Mouse (Mus musculus) limb, embryonic 13.5 days (tissue): ENCODE data around the gene Pced1b. TPM values are rescaled to one million over a fixed set of nuclear protein-coding genes. Genes with fewer than 3 reads are reported as not detected.
"Not testable (repeated sequence)": the region's sequence is repeated elsewhere in the genome, so short reads cannot be mapped to it uniquely, and the experiment has no call there.

Experiments used
- ATAC-seq: fragments of 200-750 bp; cut with Nextera tagmentation; 2 replicates; pipeline ENCODE4 v1.8.0; 2017; ENCODE audit warnings: low read depth, moderate number of reproducible peaks, moderate TSS enrichment; ENCODE audit not compliant: low FRiP score
- H3K27ac ChIP-seq: fragments of 300-500 bp; sonication (generic); 2 replicates; pipeline ENCODE4 v1.5.1; 2015; ENCODE audit warnings: inconsistent platforms, mild to moderate bottlenecking, moderate library complexity
- H3K27me3 ChIP-seq: fragments of 300-500 bp; sonication (generic); 2 replicates; pipeline ENCODE4 v1.6.1; 2015; ENCODE audit warnings: mild to moderate bottlenecking, inconsistent platforms
- H3K36me3 ChIP-seq: fragments of 300-500 bp; sonication (generic); 2 replicates; pipeline ENCODE4 v1.6.1; 2015; ENCODE audit warnings: inconsistent platforms, mild to moderate bottlenecking, moderate library complexity
- H3K4me1 ChIP-seq: fragments of 300-500 bp; sonication (generic); 2 replicates; pipeline ENCODE4 v1.6.1; 2015; ENCODE audit warnings: inconsistent platforms
- H3K4me2 ChIP-seq: fragments of 300-500 bp; sonication (generic); replicated peaks from 2 replicates; pipeline ENCODE4 v1.6.1; 2015; ENCODE audit warnings: inconsistent platforms, mild to moderate bottlenecking, moderate library complexity
- H3K4me3 ChIP-seq: fragments of 300-500 bp; sonication (generic); 2 replicates; pipeline ENCODE4 v1.5.1; 2015; ENCODE audit warnings: moderate library complexity, mild to moderate bottlenecking, inconsistent platforms
- H3K9ac ChIP-seq: fragments of 300-500 bp; sonication (generic); 2 replicates; pipeline ENCODE4 v1.6.1; 2015; ENCODE audit warnings: mild to moderate bottlenecking, inconsistent platforms
- H3K9me3 ChIP-seq: fragments of 300-500 bp; sonication (generic); 2 replicates; pipeline ENCODE4 v1.6.1; 2016; ENCODE audit warnings: inconsistent platforms
- WGBS: fragments of 180-500 bp; shearing (Covaris S2); methylation state at CpG from one replicate; pipeline ENCODE4 v1.1.7; 2015; 5-methylcytosine and 5-hydroxymethylcytosine counted together
- polyA plus RNA-seq: library from polyadenylated mRNA; unstranded; fragments of >200 nt; fragmentation: Nextera tagmentation; extraction: Ambion mirVana; gene quantifications from 2 replicates; pipeline ENCODE4 v1.2.1, GENCODE M21; 2015

Pced1b gene
- polyA plus RNA-seq, 1 experiment from 2014 or later, result 2.9 TPM

GRCm38 (mm10) chr15:97368631-97369030 is 121.7 kb downstream of the Pced1b start:
- ATAC-seq, result no peak
- WGBS, result 83% methylated on average over 7 of the region's 7 CpGs

GRCm38 (mm10) chr15:97369144-97369543 is 122.2 kb downstream of the Pced1b start:
- Histone ChIP-seq H3K36me3 (no peaks in the 10 kb centered on the region), H3K27ac (no peak overlapping the region), H3K4me2 (no peak overlapping the region), H3K4me3 (no peak overlapping the region), H3K9ac (no peak overlapping the region), H3K9me3 (no peaks in the 10 kb centered on the region), H3K4me1 (peaks cover 8% of the 10 kb centered on the region; the same call in 1 of the 2 replicates), H3K27me3 (no peaks in the 10 kb centered on the region)
- 88% methylated on average over 10 of the region's 10 CpGs for WGBS
- ATAC-seq, result no peak

More at GRCm38 (mm10) chr15:97368631-97369030, 121.7 kb downstream of the Pced1b start:
- Histone ChIP-seq H3K9ac (no peak overlapping the region), H3K27ac (no peak overlapping the region), H3K4me1 (peaks cover 5% of the 10 kb centered on the region; the same call in 1 of the 2 replicates), H3K36me3 (no peaks in the 10 kb centered on the region), H3K4me2 (no peak overlapping the region), H3K27me3 (no peaks in the 10 kb centered on the region), H3K4me3 (no peak overlapping the region), H3K9me3 (no peaks in the 10 kb centered on the region)

GRCm38 (mm10) chr15:97370880-97371279 is 124.0 kb downstream of the Pced1b start:
- no peak overlapping the region for H3K4me3 ChIP-seq
- H3K4me2 ChIP-seq, result no peak overlapping the region
- H3K9ac ChIP-seq, result no peak overlapping the region
- ATAC-seq, result no peak
- no peaks in the 10 kb centered on the region for H3K36me3 ChIP-seq
- no peaks in the 10 kb centered on the region for H3K9me3 ChIP-seq
- 0 out of 2 replicates have a peak, but pooled peaks cover 3% of the 10 kb centered on the region for H3K27me3 ChIP-seq
- H3K4me1 ChIP-seq, result peaks cover 8% of the 10 kb centered on the region; the same call in 1 of the 2 replicates
- WGBS, result 92% methylated on average over 7 of the region's 7 CpGs
- H3K27ac ChIP-seq, result no peak overlapping the region

- H3K36me3 ChIP-seq, H3K4me3 ChIP-seq, H3K9me3 ChIP-seq, ATAC-seq, H3K4me2 ChIP-seq, H3K4me1 ChIP-seq, H3K27ac ChIP-seq, H3K9ac ChIP-seq: not testable (repeated sequence)
- 64% methylated on average over 3 of the region's 3 CpGs for WGBS
- H3K27me3 ChIP-seq, result peaks cover 11% of the 10 kb centered on the region
Measured at GRCm38 (mm10) chr15:97372043-97372442, 125.1 kb downstream of the Pced1b start.

GRCm38 (mm10) chr15:97372611-97373131 is 125.8 kb downstream of the Pced1b start:
- 62% methylated on average over 6 of the region's 6 CpGs for WGBS
- Histone ChIP-seq H3K27me3 (peaks cover 15% of the 10 kb centered on the region), H3K4me3 (no peak overlapping the region), H3K9ac (no peak overlapping the region), H3K4me2 (no peak overlapping the region), H3K36me3 (no peaks in the 10 kb centered on the region), H3K27ac (0 out of 2 replicates have a peak overlapping the region, but pooled peaks have one; percentile 28), H3K4me1 (peaks cover 8% of the 10 kb centered on the region; the same call in 1 of the 2 replicates), H3K9me3 (no peaks in the 10 kb centered on the region)
- no peak for ATAC-seq

GRCm38 (mm10) chr15:97373203-97374084 is 126.5 kb downstream of the Pced1b start:
- H3K36me3 ChIP-seq, result no peaks in the 10 kb centered on the region
- H3K4me3 ChIP-seq, result peak overlapping the region; percentile 19
- H3K27ac ChIP-seq, result no peak overlapping the region
- H3K27me3 ChIP-seq, result peaks cover 15% of the 10 kb centered on the region
- H3K9me3 ChIP-seq, result no peaks in the 10 kb centered on the region
- WGBS, result 8% methylated on average over 25 of the region's 25 CpGs
- peak overlapping the region; percentile 58 for H3K4me2 ChIP-seq
- H3K9ac ChIP-seq, result peak overlapping the region; percentile 48
- peaks cover 8% of the 10 kb centered on the region; the same call in 1 of the 2 replicates for H3K4me1 ChIP-seq
- no peak for ATAC-seq

- Histone ChIP-seq H3K4me2 (peak overlapping the region; percentile 58; the same call in 1 of the 2 replicates), H3K27ac (no peak overlapping the region), H3K4me1 (peaks cover 8% of the 10 kb centered on the region; the same call in 1 of the 2 replicates), H3K4me3 (no peak overlapping the region), H3K9ac (peak overlapping the region; percentile 48; the same call in 1 of the 2 replicates), H3K36me3 (no peaks in the 10 kb centered on the region), H3K27me3 (peaks cover 15% of the 10 kb centered on the region), H3K9me3 (no peaks in the 10 kb centered on the region)
- WGBS, result 48% methylated on average over 8 of the region's 8 CpGs
- no peak for ATAC-seq
Measured at GRCm38 (mm10) chr15:97374085-97374844, 127.4 kb downstream of the Pced1b start.

GRCm38 (mm10) chr15:97374845-97375720 is 128.2 kb downstream of the Pced1b start:
- no peak overlapping the region for H3K4me3 ChIP-seq
- 77% methylated on average over 15 of the region's 15 CpGs for WGBS
- no peaks in the 10 kb centered on the region for H3K36me3 ChIP-seq
- no peak overlapping the region for H3K27ac ChIP-seq
- H3K27me3 ChIP-seq, result peaks cover 15% of the 10 kb centered on the region
- H3K4me1 ChIP-seq, result peaks cover 8% of the 10 kb centered on the region; the same call in 1 of the 2 replicates
- H3K4me2 ChIP-seq, result no peak overlapping the region
- ATAC-seq, result no peak
- no peaks in the 10 kb centered on the region for H3K9me3 ChIP-seq
- no peak overlapping the region for H3K9ac ChIP-seq

- Histone ChIP-seq H3K9me3 (no peaks in the 10 kb centered on the region), H3K27me3 (peaks cover 15% of the 10 kb centered on the region), H3K4me1 (peaks cover 8% of the 10 kb centered on the region; the same call in 1 of the 2 replicates), H3K4me3 (no peak overlapping the region), H3K27ac (no peak overlapping the region), H3K36me3 (no peaks in the 10 kb centered on the region), H3K9ac (no peak overlapping the region), H3K4me2 (no peak overlapping the region)
- WGBS, result 35% methylated on average over 7 of the region's 7 CpGs
- no peak for ATAC-seq
Measured at GRCm38 (mm10) chr15:97376081-97376742, 129.3 kb downstream of the Pced1b start.

- H3K27ac ChIP-seq, result no peak overlapping the region
- peak overlapping the region; percentile 41 for H3K4me2 ChIP-seq
- no peak overlapping the region for H3K9ac ChIP-seq
- peaks cover 15% of the 10 kb centered on the region for H3K27me3 ChIP-seq
- WGBS, result 16% methylated on average over 19 of the region's 19 CpGs
- H3K36me3 ChIP-seq, result no peaks in the 10 kb centered on the region
- no peaks in the 10 kb centered on the region for H3K9me3 ChIP-seq
- peaks cover 8% of the 10 kb centered on the region; the same call in 1 of the 2 replicates for H3K4me1 ChIP-seq
- H3K4me3 ChIP-seq, result 0 out of 2 replicates have a peak overlapping the region, but pooled peaks have one; percentile 5
- no peak for ATAC-seq
Measured at GRCm38 (mm10) chr15:97376792-97377222, 129.9 kb downstream of the Pced1b start.
